Mouse (Mus musculus): ENCODE measurements around the gene Erfe.

Erfe gene

GRCm38 (mm10) chr1:91366215-91367108 is at the start of gene Erfe:
Erfe (plus strand) TSS chr1:91366430.
- DNase-seq (ENCODE audit: low spot score in 2 of 2) = peak; percentile 54 to 77

- DNase-seq (ENCODE audit: low spot score in 2 of 2) = no peak
These were observed 48.6 kb upstream of the Erfe start for GRCm38 (mm10) chr1:91317656-91318055.

DNA sequence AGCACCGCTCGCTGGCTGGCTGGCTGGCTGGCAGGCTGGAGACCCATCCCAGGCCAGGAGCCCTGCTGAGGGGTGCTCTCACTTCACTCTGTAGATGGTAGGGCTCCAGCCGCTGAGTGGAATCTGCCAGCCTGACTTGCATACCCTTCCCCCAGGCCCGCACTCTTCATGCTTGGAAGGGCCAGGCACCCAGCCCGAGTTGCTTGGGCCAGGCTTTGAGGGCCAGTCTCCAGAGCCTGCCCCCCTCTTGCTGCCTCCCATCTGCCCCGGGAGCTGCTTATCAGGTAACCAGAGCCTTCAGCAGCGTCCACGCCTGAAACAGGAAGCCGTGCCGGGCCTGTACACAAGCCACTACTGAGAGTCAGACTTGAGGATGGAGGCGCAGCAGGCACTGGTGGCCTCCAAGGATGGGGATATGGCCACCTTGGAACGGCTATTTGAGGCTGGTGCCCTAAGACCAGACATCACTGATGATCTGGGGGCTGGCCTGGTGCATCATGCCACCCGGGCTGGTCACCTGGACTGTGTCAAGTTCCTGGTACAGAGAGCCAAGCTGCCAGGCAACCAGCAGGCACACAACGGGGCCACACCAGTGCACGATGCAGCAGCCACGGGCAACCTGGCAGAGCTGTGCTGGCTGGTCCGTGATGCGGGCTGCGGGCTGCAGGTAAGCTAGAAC is 44.3 kb upstream of the Erfe start, which contains the start of gene Espnl:
Gene Espnl (plus strand): TSS at position 316 of the 679 bp plus-strand sequence.
- DNase-seq (ENCODE audit: low spot score in 2 of 2) = no peak

DNA sequence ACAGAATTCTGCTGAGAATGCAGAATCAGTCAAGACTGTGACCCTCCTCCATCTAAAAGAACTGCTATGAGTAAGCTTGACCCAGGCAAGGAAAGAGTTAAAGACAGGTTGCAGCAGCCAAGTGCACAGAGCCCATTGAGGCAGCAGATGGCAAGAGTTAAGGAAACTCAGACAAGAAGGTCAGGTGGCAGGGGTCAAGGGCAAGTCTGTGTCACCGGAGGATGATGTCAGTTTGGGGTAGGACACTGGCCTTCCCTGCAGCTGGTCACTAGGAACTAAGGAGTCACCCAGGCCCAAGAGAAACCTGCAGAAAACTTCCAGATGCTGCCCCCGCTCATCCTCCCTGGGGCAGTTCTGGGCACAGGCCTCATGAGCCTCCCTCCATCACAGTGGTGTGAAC is 41.6 kb upstream of the Erfe start:
- DNase-seq (ENCODE audit: low spot score in 2 of 2) = no peak

DNA sequence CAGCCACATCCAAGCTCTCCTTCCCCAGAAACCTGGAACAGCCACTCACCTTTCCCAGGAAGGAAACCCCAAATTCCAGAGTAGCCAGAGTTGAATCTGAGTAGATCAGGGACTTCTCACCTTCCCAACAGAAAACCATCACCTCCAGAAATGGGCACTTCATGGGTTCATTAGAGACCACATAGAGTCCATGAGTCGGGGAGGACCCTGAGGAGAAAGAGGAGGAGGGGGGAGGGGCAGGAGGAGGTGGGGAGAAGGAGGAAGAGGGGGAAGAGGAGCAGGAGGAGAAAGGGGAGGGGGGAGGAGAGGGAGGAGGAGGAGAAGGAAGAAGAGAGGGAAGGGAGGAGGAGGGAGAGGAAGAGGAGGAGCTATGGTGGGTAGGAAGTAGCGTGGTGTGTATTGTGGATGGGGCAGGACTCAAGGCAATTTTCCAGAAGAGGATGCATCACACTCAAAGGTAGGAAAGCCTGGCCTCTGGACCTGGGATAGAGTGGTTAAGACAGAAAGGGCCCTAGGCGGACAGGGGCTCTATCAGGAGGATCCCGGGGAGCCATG is 40.7 kb upstream of the Erfe start:
- no peak for DNase-seq (ENCODE audit: low spot score in 2 of 2)

DNA sequence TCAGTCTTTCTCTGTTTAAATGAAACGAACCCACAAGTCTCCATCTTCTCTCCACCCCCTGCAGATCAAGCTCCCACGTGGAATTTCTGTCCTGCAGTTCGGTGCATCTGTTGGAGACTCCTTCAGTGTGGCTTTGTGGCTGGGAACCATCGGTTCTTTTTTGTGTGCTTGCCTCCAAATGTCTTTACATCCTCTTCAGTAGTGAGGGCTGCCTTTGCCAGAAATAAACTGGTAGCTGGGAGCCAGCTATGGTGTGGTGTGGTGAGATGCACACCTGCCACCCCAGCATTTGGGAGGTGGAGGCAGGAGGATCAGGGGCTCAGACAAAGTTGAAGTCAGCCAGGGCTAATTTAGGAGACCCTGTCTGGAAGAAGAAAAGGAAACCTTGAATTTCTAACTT is 34.1 kb upstream of the Erfe start:
- no peak for DNase-seq (ENCODE audit: low spot score in 2 of 2)

GRCm38 (mm10) chr1:91333582-91333981 is 32.6 kb upstream of the Erfe start:
- no peak for DNase-seq (ENCODE audit: low spot score in 2 of 2)

GRCm38 (mm10) chr1:91337355-91337754 is 28.9 kb upstream of the Erfe start:
- DNase-seq (ENCODE audit: low spot score in 2 of 2) = no peak

GRCm38 (mm10) chr1:91344001-91344400 is 22.2 kb upstream of the Erfe start:
- no peak for DNase-seq (ENCODE audit: low spot score in 2 of 2)

DNA sequence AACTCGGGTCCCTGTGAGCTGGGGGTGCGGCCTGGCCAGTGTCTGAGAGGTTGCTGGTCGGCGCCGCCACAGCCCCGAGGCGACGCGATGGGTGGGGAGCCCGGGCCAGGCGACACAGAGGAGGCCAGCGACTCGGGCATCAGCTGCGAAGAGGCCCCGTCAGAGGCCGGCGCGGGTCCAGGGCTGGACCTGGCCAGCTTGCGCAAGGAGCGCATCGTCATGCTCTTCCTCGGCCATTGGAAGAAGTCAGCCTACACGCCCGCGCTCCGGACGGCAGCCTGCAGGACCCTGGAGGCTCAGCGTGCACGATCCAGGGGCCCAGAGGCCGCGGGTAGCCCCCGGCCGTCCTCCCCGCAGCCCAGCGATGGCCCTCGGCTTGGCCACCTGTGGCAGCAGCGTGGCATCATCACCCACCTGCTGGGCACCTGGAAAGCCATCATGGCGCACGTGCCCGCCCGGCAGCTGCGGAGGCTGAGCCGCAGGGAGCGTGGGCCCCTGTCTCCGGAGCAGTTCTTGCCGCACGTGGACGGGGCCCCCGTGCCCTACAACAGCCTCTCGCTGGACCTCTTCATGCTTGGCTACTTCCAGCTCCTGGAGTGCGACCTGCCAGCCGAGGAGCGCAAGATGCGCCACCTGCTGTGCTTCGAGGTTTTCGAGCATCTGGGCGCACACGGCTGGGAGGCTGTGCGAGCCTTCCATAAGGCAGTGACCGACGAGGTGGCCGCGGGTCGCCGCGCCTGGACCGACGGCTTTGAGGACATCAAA is 21.1 kb upstream of the Erfe start:
- DNase-seq (ENCODE audit: low spot score in 2 of 2) = no peak

- DNase-seq (ENCODE audit: low spot score in 2 of 2) = no peak
These were observed 19.3 kb upstream of the Erfe start for GRCm38 (mm10) chr1:91346892-91347291.

DNA sequence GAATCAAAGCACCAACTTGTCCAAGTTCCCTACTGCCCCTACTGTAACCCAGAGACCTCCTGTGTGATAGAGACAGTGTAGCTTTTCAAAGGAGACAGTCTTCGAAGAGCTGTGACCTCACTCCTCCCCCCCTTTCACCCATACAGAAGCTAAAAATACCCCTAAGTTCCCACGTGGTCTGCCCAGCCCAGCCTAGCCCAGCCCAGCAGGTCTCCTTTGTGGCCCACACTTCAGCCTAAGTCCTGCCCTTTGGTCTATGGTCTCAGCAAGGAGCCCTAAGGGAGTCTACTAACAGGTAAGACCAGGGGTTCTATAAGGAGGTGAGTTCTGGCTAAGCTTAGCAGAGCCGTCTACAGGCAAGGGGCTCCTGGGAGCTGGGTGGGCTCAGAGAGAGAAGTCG is 15.4 kb upstream of the Erfe start, which contains the start of gene Klhl30:
Gene Klhl30 (plus strand): TSS at position 176 of the 400 bp plus-strand sequence.
- DNase-seq (ENCODE audit: low spot score in 2 of 2) = no peak

- no peak for DNase-seq (ENCODE audit: low spot score in 2 of 2)
These were observed 15.0 kb upstream of the Erfe start for GRCm38 (mm10) chr1:91351249-91351648.

DNA sequence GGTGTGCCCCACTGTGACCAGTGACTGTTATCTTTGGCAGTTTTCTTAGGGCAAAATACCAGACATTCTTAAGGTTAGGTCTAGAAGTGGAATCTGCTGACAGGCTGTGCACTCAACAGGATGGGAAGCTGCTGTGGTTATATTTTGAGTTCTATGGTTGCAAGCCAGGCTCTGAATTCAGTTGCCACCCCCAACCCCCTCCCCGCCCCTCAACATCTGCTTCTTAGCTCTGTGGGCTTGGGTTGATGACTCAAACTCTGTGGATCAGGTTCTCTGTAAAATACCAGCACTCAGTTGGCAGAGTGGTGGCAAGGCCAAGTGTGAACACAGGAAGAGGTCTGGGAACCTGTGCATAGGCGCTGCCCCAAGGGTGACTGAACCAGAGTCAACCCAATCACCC is 14.0 kb upstream of the Erfe start:
- no peak for DNase-seq (ENCODE audit: low spot score in 2 of 2)

GRCm38 (mm10) chr1:91356105-91356504 is 10.1 kb upstream of the Erfe start:
- DNase-seq (ENCODE audit: low spot score in 2 of 2) = no peak

- DNase-seq (ENCODE audit: low spot score in 2 of 2) = no peak
These were observed 4.1 kb upstream of the Erfe start for GRCm38 (mm10) chr1:91362113-91362512.

GRCm38 (mm10) chr1:91364822-91365644 is 1.2 kb upstream of the Erfe start:
- no peak for DNase-seq (ENCODE audit: low spot score in 2 of 2)

GRCm38 (mm10) chr1:91365816-91366214 is 415 bp upstream of the Erfe start:
- no peak for DNase-seq (ENCODE audit: low spot score in 2 of 2)

DNA sequence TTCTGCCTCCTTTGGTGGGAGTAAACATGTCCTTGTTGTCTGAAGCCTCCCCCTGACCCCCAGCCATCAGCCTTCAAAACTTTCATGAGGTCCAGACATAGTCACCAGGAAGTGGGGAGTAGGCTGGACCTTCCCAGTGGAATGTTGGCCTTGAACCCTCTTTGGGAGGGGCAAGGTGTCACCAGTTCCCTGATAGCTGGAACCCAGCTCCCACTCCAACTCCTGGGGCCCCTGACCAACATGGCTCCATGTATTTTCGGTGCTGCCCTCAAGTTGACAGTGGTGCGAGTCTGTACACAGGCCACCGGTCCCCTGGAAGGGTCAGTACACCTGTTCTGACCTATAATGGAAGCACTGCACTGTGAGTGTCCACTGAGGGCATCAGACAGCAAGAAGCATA is 1.1 kb downstream of the Erfe start:
- no peak for DNase-seq (ENCODE audit: low spot score in 2 of 2)

DNA sequence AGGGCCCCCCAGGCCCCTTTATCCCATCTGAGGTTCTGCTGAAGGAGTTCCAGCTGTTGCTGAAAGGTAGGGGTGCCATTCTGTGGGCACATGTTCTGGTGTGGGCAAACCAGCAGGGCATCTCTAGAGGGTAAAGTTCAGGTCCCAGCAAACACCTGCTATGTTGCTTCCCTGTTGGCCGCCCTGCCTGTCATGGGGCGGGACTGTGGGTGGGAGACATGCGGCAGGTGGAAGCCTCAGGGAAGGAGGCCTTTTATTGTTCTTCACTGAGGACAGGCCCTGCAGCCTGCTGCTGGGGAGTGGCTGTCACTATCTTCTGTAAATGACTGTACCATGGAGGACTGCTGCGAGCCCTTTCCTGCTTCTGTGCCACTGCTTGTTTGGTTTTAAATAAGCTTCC is 3.2 kb downstream of the Erfe start:
- DNase-seq (ENCODE audit: low spot score in 2 of 2) = no peak

- no peak for DNase-seq (ENCODE audit: low spot score in 2 of 2)
These were observed 3.8 kb downstream of the Erfe start for GRCm38 (mm10) chr1:91370055-91370454.

Data from urinary bladder, postnatal 4 days (tissue).